Mouse (Mus musculus): ENCODE data around the gene Glt1d1. TPM values are rescaled to one million over a fixed set of nuclear protein-coding genes. Genes with fewer than 3 reads are reported as not detected.
"Not testable (repeated sequence)": the region's sequence is repeated elsewhere in the genome, so short reads cannot be mapped to it uniquely, and the experiment has no call there.

The Glt1d1 gene
- total and polyA plus RNA-seq, 3 experiments = not detected

- no peaks in the 10 kb centered on the region for H3K79me2 ChIP-seq (replicated peaks; ENCODE audit: control insufficient read depth, insufficient read depth, low read length)
- no peak for TF ChIP-seq POLR2A (IDR thresholded peaks at IDR 0.05; ENCODE audit: insufficient read depth, low read depth, low read length)
- TF ChIP-seq CTCF (IDR thresholded peaks at IDR 0.05) = no peak
- TF ChIP-seq EP300 (IDR thresholded peaks at IDR 0.05; ENCODE audit: insufficient read depth, low read depth, low read length) = no peak
- H3K4me1 ChIP-seq (ENCODE audit: control insufficient read depth, insufficient read depth, low read length) = no peaks in the 10 kb centered on the region
- H3K9ac ChIP-seq (ENCODE audit: low read depth, low read length) = no peak overlapping the region
- no peaks in the 10 kb centered on the region for H3K36me3 ChIP-seq (ENCODE audit: control insufficient read depth, insufficient read depth, low read length)
- no peak overlapping the region for H3K4me3 ChIP-seq
- 88% methylated on average over 2 of the region's 2 CpGs for WGBS
- intact Hi-C loops (cut with DNase I) = no loop called here
- no peaks in the 10 kb centered on the region for H3K27me3 ChIP-seq (ENCODE audit: control insufficient read depth, insufficient read depth, low read length)
- no peak for DNase-seq
- H3K27ac ChIP-seq = no peak overlapping the region
Observed at GRCm38 (mm10) chr5:127730351-127730750, 98.3 kb downstream of the Glt1d1 start.

- no peak for DNase-seq
- Histone ChIP-seq H3K79me2 (replicated peaks; ENCODE audit: control insufficient read depth, insufficient read depth, low read length) (no peaks in the 10 kb centered on the region), H3K4me1 (ENCODE audit: control insufficient read depth, insufficient read depth, low read length) (no peaks in the 10 kb centered on the region), H3K27me3 (ENCODE audit: control insufficient read depth, insufficient read depth, low read length) (no peaks in the 10 kb centered on the region), H3K9ac (ENCODE audit: low read depth, low read length) (no peak overlapping the region), H3K4me3 (no peak overlapping the region), H3K27ac (no peak overlapping the region), H3K36me3 (ENCODE audit: control insufficient read depth, insufficient read depth, low read length) (no peaks in the 10 kb centered on the region)
- intact Hi-C loops (cut with DNase I) = no loop called here
- WGBS = 84% methylated on average over 16 of the region's 16 CpGs
- TF ChIP-seq POLR2A (IDR thresholded peaks at IDR 0.05; ENCODE audit: insufficient read depth, low read depth, low read length) (no peak), CTCF (IDR thresholded peaks at IDR 0.05) (no peak), EP300 (IDR thresholded peaks at IDR 0.05; ENCODE audit: insufficient read depth, low read depth, low read length) (no peak)
Observed at GRCm38 (mm10) chr5:127741331-127741730, 109.3 kb downstream of the Glt1d1 start.

DNA sequence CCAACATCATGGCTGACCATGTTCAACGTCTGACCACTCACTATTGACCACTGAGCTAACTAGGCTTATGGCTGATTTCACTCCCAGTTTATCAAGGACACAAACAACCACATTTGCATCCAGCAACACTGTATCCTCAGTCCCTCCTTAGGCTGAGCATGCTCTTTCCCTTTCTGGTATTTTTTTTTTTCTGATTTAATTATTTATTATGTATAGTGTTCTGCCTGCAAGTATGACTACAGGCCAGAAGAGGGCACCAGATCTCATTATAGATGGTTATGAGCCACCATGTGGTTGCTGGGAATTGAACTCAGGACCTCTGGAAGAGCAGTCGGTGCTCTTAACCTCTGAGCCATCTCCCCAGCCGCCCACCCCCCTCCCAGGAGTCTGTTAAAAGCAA is 117.5 kb downstream of the Glt1d1 start:
- H3K27me3 ChIP-seq (ENCODE audit: control insufficient read depth, insufficient read depth, low read length); H3K27ac ChIP-seq: not testable (repeated sequence)
- 79% methylated on average over 3 of the region's 3 CpGs for WGBS

GRCm38 (mm10) chr5:127751262-127751975 is 119.4 kb downstream of the Glt1d1 start:
- DNase-seq = no peak
- 18% methylated on average over 20 of the region's 20 CpGs for WGBS
- TF ChIP-seq POLR2A (IDR thresholded peaks at IDR 0.05; ENCODE audit: insufficient read depth, low read depth, low read length) (no peak), CTCF (IDR thresholded peaks at IDR 0.05) (no peak), EP300 (IDR thresholded peaks at IDR 0.05; ENCODE audit: insufficient read depth, low read depth, low read length) (no peak)
- H3K27me3 ChIP-seq (ENCODE audit: control insufficient read depth, insufficient read depth, low read length) = no peaks in the 10 kb centered on the region
- no peaks in the 10 kb centered on the region for H3K79me2 ChIP-seq (replicated peaks; ENCODE audit: control insufficient read depth, insufficient read depth, low read length)
- no peak overlapping the region for H3K9ac ChIP-seq (ENCODE audit: low read depth, low read length)
- H3K27ac ChIP-seq = no peak overlapping the region
- no peaks in the 10 kb centered on the region for H3K36me3 ChIP-seq (ENCODE audit: control insufficient read depth, insufficient read depth, low read length)
- H3K4me3 ChIP-seq = no peak overlapping the region
- intact Hi-C loops (cut with DNase I) = no loop called here
- H3K4me1 ChIP-seq (ENCODE audit: control insufficient read depth, insufficient read depth, low read length) = no peaks in the 10 kb centered on the region

More for the DNA sequence above, 117.5 kb downstream of the Glt1d1 start:
- H3K4me1 ChIP-seq (ENCODE audit: control insufficient read depth, insufficient read depth, low read length); intact Hi-C loops (cut with DNase I); H3K79me2 ChIP-seq (replicated peaks; ENCODE audit: control insufficient read depth, insufficient read depth, low read length); H3K9ac ChIP-seq (ENCODE audit: low read depth, low read length); H3K36me3 ChIP-seq (ENCODE audit: control insufficient read depth, insufficient read depth, low read length); DNase-seq; H3K4me3 ChIP-seq: not testable (repeated sequence)

DNA sequence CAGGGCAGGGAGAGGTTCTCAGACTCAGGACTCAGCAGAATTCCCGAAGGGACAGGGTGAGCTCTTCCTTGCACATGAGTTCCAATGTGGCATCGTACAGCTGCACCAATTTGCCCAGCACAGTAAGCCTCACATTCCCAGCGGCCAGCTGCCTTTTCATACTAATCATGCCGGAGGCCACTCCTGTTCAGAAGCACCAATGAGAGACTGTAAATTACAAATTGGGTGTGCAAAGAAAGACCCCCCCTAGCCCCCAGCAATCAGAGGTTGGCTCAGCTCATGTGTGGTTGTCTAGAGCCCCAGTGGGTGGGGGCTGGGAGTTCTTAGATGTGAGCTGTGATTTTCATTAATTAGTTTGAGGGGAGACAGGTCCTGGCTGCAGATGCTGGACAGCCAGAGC is 123.5 kb downstream of the Glt1d1 start:
- Histone ChIP-seq H3K36me3 (ENCODE audit: control insufficient read depth, insufficient read depth, low read length) (no peaks in the 10 kb centered on the region), H3K4me3 (no peak overlapping the region), H3K27me3 (ENCODE audit: control insufficient read depth, insufficient read depth, low read length) (no peaks in the 10 kb centered on the region), H3K4me1 (ENCODE audit: control insufficient read depth, insufficient read depth, low read length) (no peaks in the 10 kb centered on the region), H3K79me2 (replicated peaks; ENCODE audit: control insufficient read depth, insufficient read depth, low read length) (no peaks in the 10 kb centered on the region), H3K27ac (no peak overlapping the region), H3K9ac (ENCODE audit: low read depth, low read length) (no peak overlapping the region)
- WGBS = 74% methylated on average over 4 of the region's 4 CpGs
- TF ChIP-seq EP300 (IDR thresholded peaks at IDR 0.05; ENCODE audit: insufficient read depth, low read depth, low read length) (no peak), CTCF (IDR thresholded peaks at IDR 0.05) (no peak), POLR2A (IDR thresholded peaks at IDR 0.05; ENCODE audit: insufficient read depth, low read depth, low read length) (no peak)
- intact Hi-C loops (cut with DNase I) = no loop called here
- no peak for DNase-seq

- H3K36me3 ChIP-seq (ENCODE audit: control insufficient read depth, insufficient read depth, low read length) = no peaks in the 10 kb centered on the region
- no peak overlapping the region for H3K4me3 ChIP-seq
- H3K79me2 ChIP-seq (replicated peaks; ENCODE audit: control insufficient read depth, insufficient read depth, low read length) = no peaks in the 10 kb centered on the region
- intact Hi-C loops (cut with DNase I) = no loop called here
- no peaks in the 10 kb centered on the region for H3K4me1 ChIP-seq (ENCODE audit: control insufficient read depth, insufficient read depth, low read length)
- 79% methylated on average over 3 of the region's 3 CpGs for WGBS
- no peak overlapping the region for H3K27ac ChIP-seq
- H3K27me3 ChIP-seq (ENCODE audit: control insufficient read depth, insufficient read depth, low read length) = no peaks in the 10 kb centered on the region
- no peak overlapping the region for H3K9ac ChIP-seq (ENCODE audit: low read depth, low read length)
- no peak for DNase-seq
- TF ChIP-seq EP300 (IDR thresholded peaks at IDR 0.05; ENCODE audit: insufficient read depth, low read depth, low read length) (no peak), POLR2A (IDR thresholded peaks at IDR 0.05; ENCODE audit: insufficient read depth, low read depth, low read length) (no peak), CTCF (IDR thresholded peaks at IDR 0.05) (no peak)
Observed at GRCm38 (mm10) chr5:127756011-127756410, 123.9 kb downstream of the Glt1d1 start.
